Mouse (Mus musculus) liver, postnatal 0 days (tissue): Measurements from ENCODE around the gene Pgap3. TPM values are rescaled to one million over a fixed set of nuclear protein-coding genes. Genes with fewer than 3 reads are reported as not detected.

Experiments
- ATAC-seq: fragments of 200-750 bp; cut with Nextera tagmentation; 2 replicates; pipeline ENCODE4 v1.8.0; 2017; ENCODE audit warnings: mild to moderate bottlenecking, moderate library complexity
- DNase-seq: peaks from one replicate; pipeline ENCODE4 v3.0.0-alpha.2; 2016
- H3K27ac ChIP-seq: fragments of 300-500 bp; sonication (generic); 2 replicates; pipeline ENCODE4 v1.5.1; 2014; ENCODE audit warnings: antibody characterized with exemption, moderate library complexity, mild to moderate bottlenecking, low read depth
- H3K27me3 ChIP-seq: fragments of 300-500 bp; sonication (generic); 2 replicates; pipeline ENCODE4 v1.6.1; 2014; ENCODE audit warnings: low read length, control low read depth, mixed read lengths; ENCODE audit not compliant: insufficient read depth
- H3K36me3 ChIP-seq: fragments of 300-500 bp; sonication (generic); replicated peaks from 2 replicates; pipeline ENCODE4 v1.6.1; 2014; ENCODE audit warnings: mild to moderate bottlenecking, control low read depth, low read length, moderate library complexity, mixed read lengths; ENCODE audit not compliant: insufficient read depth
- H3K4me1 ChIP-seq: fragments of 300-500 bp; sonication (generic); 2 replicates; pipeline ENCODE4 v1.6.1; 2014; ENCODE audit warnings: antibody characterized with exemption, mild to moderate bottlenecking, control low read depth; ENCODE audit not compliant: insufficient read depth
- H3K4me2 ChIP-seq: fragments of 300-500 bp; sonication (generic); 2 replicates; pipeline ENCODE4 v1.6.1; 2014; ENCODE audit warnings: low read depth, mild to moderate bottlenecking, low read length, moderate library complexity, mixed read lengths
- H3K4me3 ChIP-seq: fragments of 300-500 bp; sonication (generic); 2 replicates; pipeline ENCODE4 v1.5.1; 2014; ENCODE audit warnings: low read depth, low read length
- H3K9ac ChIP-seq: fragments of 300-500 bp; sonication (generic); replicated peaks from 2 replicates; pipeline ENCODE4 v1.6.1; 2014; ENCODE audit warnings: mild to moderate bottlenecking, moderate library complexity
- H3K9me3 ChIP-seq: fragments of 300-500 bp; sonication (generic); 2 replicates; pipeline ENCODE4 v1.6.1; 2016; ENCODE audit warnings: mild to moderate bottlenecking, control low read depth, low read length, mixed read lengths
- CTCF ChIP-seq: sonication (generic); IDR thresholded peaks from 2 replicates; pipeline ENCODE4 v1.5.1; 2016; ENCODE audit warnings: antibody characterized with exemption, low read depth
- EP300 ChIP-seq: IDR thresholded peaks from 2 replicates; pipeline ENCODE4 v1.6.1; 2016; ENCODE audit warnings: antibody characterized with exemption, low read depth, mild to moderate bottlenecking
- WGBS: fragments of 180-500 bp; shearing (Covaris S2); extraction: QIAGEN DNeasy Blood & Tissue Kit; methylation state at CpG from one replicate; pipeline ENCODE4 v1.1.7; 2014; ENCODE audit not compliant: insufficient replicate concordance; 5-methylcytosine and 5-hydroxymethylcytosine counted together
- polyA plus RNA-seq: library from polyadenylated mRNA; unstranded; fragments of >200 nt; fragmentation: Nextera tagmentation; extraction: Ambion mirVana; gene quantifications from 2 replicates; pipeline ENCODE4 v1.2.1, GENCODE M21; 2015

The Pgap3 gene
- polyA plus RNA-seq, 1 experiment from 2014 or later: 3.0 TPM

DNA sequence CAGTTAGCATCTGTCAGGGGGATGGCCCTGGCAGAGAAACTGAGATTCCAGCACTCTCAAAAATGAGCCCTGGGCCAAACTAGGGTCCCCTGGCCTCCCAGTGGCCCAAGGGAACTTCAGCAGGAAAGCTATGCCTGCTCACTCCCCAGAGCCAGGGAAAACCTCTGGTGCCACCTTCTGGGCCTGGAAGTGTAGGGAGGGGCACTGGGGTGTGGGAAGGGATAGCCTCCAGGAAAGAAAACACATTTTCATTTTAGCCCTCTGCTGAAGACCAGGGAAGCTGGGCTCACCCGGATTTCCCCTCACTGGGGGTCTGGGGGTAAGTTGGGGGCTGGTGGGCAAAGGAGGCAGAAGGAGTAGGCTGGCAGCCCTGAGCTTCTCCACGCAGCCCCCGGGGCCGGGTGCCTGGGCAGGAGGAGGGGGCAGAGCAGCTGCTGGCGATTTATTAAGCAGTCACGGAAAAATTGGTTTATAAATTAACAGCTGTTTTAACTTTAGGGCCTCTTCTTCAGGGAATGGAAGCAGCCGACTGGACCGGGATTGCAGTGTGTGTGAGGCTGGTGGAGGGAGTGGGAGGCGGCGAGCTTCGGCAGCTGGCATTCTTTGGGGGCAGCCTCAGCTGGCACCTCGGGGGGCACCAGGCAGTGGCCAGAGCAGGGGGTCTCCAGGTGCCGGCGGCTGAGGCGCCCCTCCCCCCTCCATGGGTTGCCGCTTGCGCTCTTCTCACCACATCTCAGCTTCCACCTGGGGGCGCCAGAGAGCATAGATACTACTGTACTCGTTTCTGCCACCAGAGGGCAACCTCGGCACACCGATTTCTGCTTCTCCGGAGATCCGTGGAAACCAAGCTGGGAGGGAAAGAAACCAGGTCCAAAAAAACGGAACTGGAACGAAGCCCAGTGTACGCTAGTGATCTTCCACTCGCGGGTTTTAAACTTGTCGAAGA is 58.0 kb downstream of the Pgap3 start:
- Histone ChIP-seq H3K27ac (no peak overlapping the region), H3K36me3 (no peaks in the 10 kb centered on the region), H3K4me2 (peak overlapping the region; percentile 57), H3K27me3 (peaks cover 69% of the 10 kb centered on the region), H3K4me3 (no peak overlapping the region), H3K4me1 (0 out of 2 replicates have a peak, but pooled peaks cover 4% of the 10 kb centered on the region), H3K9ac (no peak overlapping the region), H3K9me3 (no peaks in the 10 kb centered on the region)
- ATAC-seq (peak; percentile 53), DNase-seq (peak; percentile 95)
- WGBS: 4% methylated on average over 29 of the region's 29 CpGs
- TF ChIP-seq EP300: no peak
- peak; percentile 100 for TF ChIP-seq CTCF

DNA sequence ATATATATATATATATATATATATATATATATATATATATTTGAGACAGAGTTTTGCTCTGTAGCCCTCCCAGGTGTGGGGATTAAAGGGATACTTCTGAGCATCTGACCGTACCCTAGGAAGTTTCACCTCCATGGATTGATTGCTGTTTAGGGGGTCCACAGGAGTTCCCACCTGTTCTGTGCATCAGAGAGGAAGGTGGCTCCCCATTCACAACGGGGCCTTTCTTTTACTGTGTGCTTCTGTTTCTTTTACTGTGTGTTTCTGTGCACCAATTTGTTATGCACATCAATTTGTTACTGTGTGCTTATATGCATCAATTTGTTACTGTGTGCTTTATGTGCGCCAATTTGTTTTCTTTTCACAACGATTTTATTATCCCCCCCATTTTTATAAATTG is 59.1 kb downstream of the Pgap3 start:
- H3K4me2 ChIP-seq: no peak overlapping the region
- DNase-seq (no peak), ATAC-seq (no peak)
- H3K4me1 ChIP-seq: 0 out of 2 replicates have a peak, but pooled peaks cover 4% of the 10 kb centered on the region
- H3K27me3 ChIP-seq: peaks cover 69% of the 10 kb centered on the region
- H3K9ac ChIP-seq: no peak overlapping the region
- no peak overlapping the region for H3K27ac ChIP-seq
- no peaks in the 10 kb centered on the region for H3K9me3 ChIP-seq
- no peaks in the 10 kb centered on the region for H3K36me3 ChIP-seq
- H3K4me3 ChIP-seq: no peak overlapping the region
- no peak for TF ChIP-seq CTCF
- TF ChIP-seq EP300: no peak
- WGBS: 62% methylated on average over 4 of the region's 4 CpGs

DNA sequence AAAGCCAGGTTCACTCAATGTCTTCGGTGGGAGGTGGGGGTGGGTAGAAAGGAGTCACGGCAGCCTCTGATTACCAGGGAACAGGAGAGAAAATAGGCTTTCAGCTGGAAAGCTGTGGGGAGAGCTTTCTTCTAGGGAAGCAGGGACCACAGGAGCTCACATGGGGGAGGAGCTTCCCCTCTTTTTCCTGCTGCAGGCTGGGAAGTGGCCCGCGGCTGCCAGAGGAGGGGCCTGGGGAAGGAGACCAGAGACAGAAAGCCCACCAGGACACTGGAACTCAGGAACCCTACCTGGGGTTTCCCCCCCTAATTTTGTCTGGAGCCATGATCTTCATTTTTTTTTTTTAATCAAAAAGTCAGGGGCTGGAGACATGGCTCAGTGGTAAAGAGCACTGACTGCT is 59.7 kb downstream of the Pgap3 start:
- Histone ChIP-seq H3K9me3 (no peaks in the 10 kb centered on the region), H3K9ac (no peak overlapping the region), H3K36me3 (no peaks in the 10 kb centered on the region), H3K4me1 (0 out of 2 replicates have a peak, but pooled peaks cover 4% of the 10 kb centered on the region), H3K4me3 (no peak overlapping the region), H3K27me3 (peaks cover 69% of the 10 kb centered on the region), H3K4me2 (no peak overlapping the region), H3K27ac (no peak overlapping the region)
- no peak for DNase-seq
- 8% methylated on average over 4 of the region's 4 CpGs for WGBS
- TF ChIP-seq EP300: no peak
- no peak for TF ChIP-seq CTCF
- no peak for ATAC-seq

DNA sequence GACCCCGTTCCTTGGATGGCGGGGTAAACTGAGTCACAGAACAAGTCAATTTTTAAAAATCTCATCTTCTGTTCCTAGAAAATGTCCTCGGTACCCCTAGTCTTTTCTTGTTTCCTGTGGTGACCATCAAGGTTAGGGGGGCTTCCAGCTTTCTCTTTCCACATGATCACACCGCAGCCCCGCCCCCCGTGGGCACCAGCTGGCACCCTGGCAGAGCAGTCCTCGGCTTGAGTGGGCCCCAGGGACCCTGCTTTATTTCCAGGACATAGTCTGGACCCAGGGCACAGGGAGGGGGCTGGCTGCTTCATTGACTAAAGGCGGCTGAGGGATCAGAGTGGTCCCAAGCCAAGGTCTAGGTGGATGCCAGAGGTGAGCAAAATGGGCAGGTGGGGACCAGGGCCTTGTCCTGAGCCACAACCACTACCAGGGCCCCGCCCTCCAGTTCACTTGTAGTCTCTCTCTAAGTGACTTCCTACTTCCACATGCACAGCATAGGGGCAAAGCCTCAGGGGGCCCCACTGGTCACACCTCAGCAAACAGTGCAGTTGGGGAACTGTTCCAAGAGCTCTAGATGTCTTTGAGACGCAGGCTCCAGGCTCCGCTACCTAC is 60.5 kb downstream of the Pgap3 start:
- Histone ChIP-seq H3K27ac (no peak overlapping the region), H3K4me3 (no peak overlapping the region), H3K4me2 (peak overlapping the region; percentile 76), H3K36me3 (no peaks in the 10 kb centered on the region), H3K9ac (no peak overlapping the region), H3K4me1 (0 out of 2 replicates have a peak, but pooled peaks cover 4% of the 10 kb centered on the region), H3K9me3 (no peaks in the 10 kb centered on the region), H3K27me3 (peaks cover 71% of the 10 kb centered on the region)
- ATAC-seq (peak; percentile 44; the same call in 1 of the 2 replicates), DNase-seq (peak; percentile 45)
- TF ChIP-seq EP300: no peak
- WGBS: 11% methylated on average over 11 of the region's 11 CpGs

DNA sequence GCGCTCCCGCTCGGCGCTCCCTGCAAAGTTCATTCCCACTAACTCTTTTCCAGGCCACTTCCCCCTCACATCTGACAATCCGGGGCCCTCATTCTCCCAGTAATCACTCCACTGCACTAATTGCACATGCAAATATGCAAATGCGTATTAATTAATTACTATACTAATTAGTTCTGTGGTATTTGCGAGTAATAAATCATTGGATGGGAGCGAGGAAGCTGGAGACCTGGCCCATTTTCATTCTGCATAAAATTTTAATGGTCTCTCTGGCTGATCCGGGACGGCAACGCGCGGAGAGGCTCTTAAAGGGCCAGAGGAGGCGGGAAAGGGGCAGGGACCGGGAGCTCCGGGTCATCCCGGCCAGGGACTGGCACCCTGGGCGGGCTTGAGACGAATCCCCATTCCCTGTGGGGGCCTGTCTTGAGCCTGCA is 61.2 kb downstream of the Pgap3 start:
- WGBS: 0% methylated on average over 19 of the region's 19 CpGs
- Histone ChIP-seq H3K4me1 (0 out of 2 replicates have a peak, but pooled peaks cover 4% of the 10 kb centered on the region), H3K4me3 (peak overlapping the region; percentile 47), H3K36me3 (no peaks in the 10 kb centered on the region), H3K9ac (peak overlapping the region; percentile 16), H3K9me3 (no peaks in the 10 kb centered on the region), H3K27me3 (peaks cover 78% of the 10 kb centered on the region), H3K4me2 (peak overlapping the region; percentile 76), H3K27ac (no peak overlapping the region)
- no peak for ATAC-seq
- TF ChIP-seq EP300 (no peak), CTCF (no peak)
- no peak for DNase-seq

Other genes with a start within 250 kb of the Pgap3 start
- gene Med1, start 207.2 kb downstream of the Pgap3 start, polyA plus RNA-seq: 15.0 and 16.2 TPM in 2 replicates
- 3.2 and 3.9 TPM in 2 replicates for gene Cdk12, start 197.4 kb downstream of the Pgap3 start, polyA plus RNA-seq
- not detected in 2 replicates for gene Neurod2, start 70.8 kb downstream of the Pgap3 start, polyA plus RNA-seq
- gene Ppp1r1b, start 52.1 kb downstream of the Pgap3 start, polyA plus RNA-seq: 5.4 and 6.6 TPM in 2 replicates
- 14.5 and 15.4 TPM in 2 replicates for gene Stard3, start 42.1 kb downstream of the Pgap3 start, polyA plus RNA-seq
- 0.26 and 6.0 TPM in 2 replicates for gene Tcap, start 16.7 kb downstream of the Pgap3 start, polyA plus RNA-seq
- gene Pnmt, start 14.0 kb downstream of the Pgap3 start, polyA plus RNA-seq: not detected in 2 replicates
- 1.0 and 1.2 TPM in 2 replicates for gene Erbb2, start 12.0 kb upstream of the Pgap3 start, polyA plus RNA-seq
- gene Mien1, start 38.5 kb upstream of the Pgap3 start, polyA plus RNA-seq: 83.8 and 89.4 TPM in 2 replicates
- gene Grb7, start 45.9 kb upstream of the Pgap3 start, polyA plus RNA-seq: 31.4 and 37.2 TPM in 2 replicates
- gene Ikzf3, start 145.5 kb upstream of the Pgap3 start, polyA plus RNA-seq: 1.2 and 1.3 TPM in 2 replicates
- gene Zpbp2, start 150.6 kb upstream of the Pgap3 start, polyA plus RNA-seq: 0.65 and 1.1 TPM in 2 replicates
- 39.3 and 42.0 TPM in 2 replicates for gene Ormdl3, start 186.9 kb upstream of the Pgap3 start, polyA plus RNA-seq
- gene Lrrc3c, start 197.8 kb upstream of the Pgap3 start, polyA plus RNA-seq: not detected in 2 replicates
- gene Gm12355, start 225.2 kb upstream of the Pgap3 start, polyA plus RNA-seq: 0.33 and 0.39 TPM in 2 replicates
- not detected in 2 replicates for gene Gsdma3, start 225.9 kb upstream of the Pgap3 start, polyA plus RNA-seq
- gene Gsdma2, start 246.3 kb upstream of the Pgap3 start, polyA plus RNA-seq: not detected in 2 replicates